ENCODE assay signal across 10 mouse cellular contexts in genomic region chr17:26892635-26893375, GRCm38 (mm10). TPM values are rescaled to one million over a fixed set of nuclear protein-coding genes. Genes with fewer than 3 reads are reported as not detected.
A peak's percentile ranks its signal among the peaks of the same experiment; 100 is the strongest.
DNase-seq lines count a peak whose midpoint lies in the region; ATAC-seq lines count a peak whose summit lies in the region.
"Had no signal": no experiment of that assay in that cellular context is flagged by ENCODE, and none has a peak within 500 bp of the region (broad histone marks: within the 10 kb centered on the region; RNA-seq: fewer than 3 reads in every experiment).

No protein-coding gene starts in this region.

- no peak overlapping the region for H3K4me3 ChIP-seq in embryonic facial prominence, embryonic 15.5 days (replicated peaks)
- H3K4me3 ChIP-seq in hindbrain, embryonic 11.5 days (ENCODE audit: low read depth, low read length) = no peak overlapping the region
- H3K4me3 ChIP-seq in midbrain, embryonic 14.5 days (replicated peaks; ENCODE audit: low read depth, low read length) = no peak overlapping the region

- 0 out of 2 replicates have a peak, but pooled peaks cover 5% of the 10 kb centered on the region for H3K27me3 ChIP-seq in embryonic facial prominence, embryonic 15.5 days
- H3K27me3 ChIP-seq in hindbrain, embryonic 11.5 days (ENCODE audit: control insufficient read depth, insufficient read depth, low read length) = no peaks in the 10 kb centered on the region
- H3K27me3 ChIP-seq in midbrain, embryonic 14.5 days (ENCODE audit: control insufficient read depth, insufficient read depth, low read length) = no peaks in the 10 kb centered on the region

- ATAC-seq in embryonic facial prominence, embryonic 15.5 days (ENCODE audit: insufficient number of reproducible peaks, low FRiP score, low TSS enrichment, low read depth) = no peak
- no peak for ATAC-seq in hindbrain, embryonic 11.5 days (ENCODE audit: low FRiP score)
- no peak; the same call in 1 of the 2 replicates for ATAC-seq in midbrain, embryonic 14.5 days (ENCODE audit: low FRiP score, low TSS enrichment)

- H3K4me1 ChIP-seq in embryonic facial prominence, embryonic 15.5 days = peaks cover 30% of the 10 kb centered on the region
- peaks cover 2% of the 10 kb centered on the region; the same call in 1 of the 2 replicates for H3K4me1 ChIP-seq in hindbrain, embryonic 11.5 days (replicated peaks; ENCODE audit: control insufficient read depth, insufficient read depth, low read length)
- H3K4me1 ChIP-seq in midbrain, embryonic 14.5 days (ENCODE audit: control insufficient read depth, insufficient read depth, low read length) = peaks cover 11% of the 10 kb centered on the region

- no peaks in the 10 kb centered on the region for H3K9me3 ChIP-seq in embryonic facial prominence, embryonic 15.5 days (replicated peaks)
- H3K9me3 ChIP-seq in hindbrain, embryonic 11.5 days (ENCODE audit: control insufficient read depth, low read length) = no peaks in the 10 kb centered on the region
- H3K9me3 ChIP-seq in midbrain, embryonic 14.5 days (ENCODE audit: control insufficient read depth, low read length) = no peaks in the 10 kb centered on the region

- intact Hi-C loops in left cerebral cortex, postnatal 10 days (cut with DNase I) = no loop called here

- H3K27ac ChIP-seq in embryonic facial prominence, embryonic 15.5 days (replicated peaks) = 0 out of 2 replicates have a peak overlapping the region, but pooled peaks have one; percentile 22
- no peak overlapping the region for H3K27ac ChIP-seq in hindbrain, embryonic 11.5 days (ENCODE audit: low read depth, low read length)
- no peak overlapping the region for H3K27ac ChIP-seq in midbrain, embryonic 14.5 days (replicated peaks; ENCODE audit: low read depth, low read length)
- H3K27ac ChIP-seq: macrophage had no signal

- H3K36me3 ChIP-seq in embryonic facial prominence, embryonic 15.5 days = no peaks in the 10 kb centered on the region
- H3K36me3 ChIP-seq in hindbrain, embryonic 11.5 days (ENCODE audit: control insufficient read depth, insufficient read depth, low read length) = no peaks in the 10 kb centered on the region
- no peaks in the 10 kb centered on the region for H3K36me3 ChIP-seq in midbrain, embryonic 14.5 days (ENCODE audit: control insufficient read depth, insufficient read depth, low read length)

- WGBS in embryonic facial prominence, embryonic 15.5 days = 42% methylated on average over 16 of the region's 16 CpGs
- WGBS in hindbrain, embryonic 11.5 days = 50% methylated on average over 16 of the region's 16 CpGs
- WGBS in midbrain, embryonic 14.5 days = 41% methylated on average over 16 of the region's 16 CpGs

- 0 out of 2 replicates have a peak overlapping the region, but pooled peaks have one; percentile 21 for H3K9ac ChIP-seq in embryonic facial prominence, embryonic 15.5 days
- no peak overlapping the region for H3K9ac ChIP-seq in hindbrain, embryonic 11.5 days (ENCODE audit: low read depth, low read length)
- no peak overlapping the region; the same call in 1 of the 2 replicates for H3K9ac ChIP-seq in midbrain, embryonic 14.5 days (replicated peaks; ENCODE audit: low read length)

- DNase-seq in layer of hippocampus, adult 11-12 months (ENCODE audit: low spot score) = peak; percentile 41
- DNase-seq in layer of hippocampus, adult 9-10 months (ENCODE audit: low spot score) = no peak
- peak; percentile 31 for DNase-seq in hindbrain, embryonic 11.5 days (ENCODE audit: low spot score)
- DNase-seq in midbrain, embryonic 14.5 days = peak; percentile 4
- DNase-seq in spleen, adult 12 weeks (ENCODE audit: low spot score) = no peak
- DNase-seq in left cerebral cortex, postnatal 10 days (ENCODE audit: extremely low spot score in 1 of 2, low spot score in 2 of 2) = no peak
- no peak for DNase-seq in cerebellum, adult 9-10 months

- H3K4me2 ChIP-seq in embryonic facial prominence, embryonic 15.5 days (replicated peaks) = no peak overlapping the region
- H3K4me2 ChIP-seq in hindbrain, embryonic 11.5 days (replicated peaks; ENCODE audit: low read depth, low read length) = no peak overlapping the region
- no peak overlapping the region for H3K4me2 ChIP-seq in midbrain, embryonic 14.5 days (ENCODE audit: low read length)

RNA-seq across cellular contexts. Expression of gene Kifc5b, which starts 24.1 kb away (rescaled TPM):
- polyA plus RNA-seq in embryonic facial prominence, embryonic 15.5 days (2015; fragmentation: Nextera tagmentation; extraction: Ambion mirVana) = 6.5 and 7.4 TPM in 2 replicates
- polyA plus RNA-seq in hindbrain, embryonic 11.5 days (2014; fragmentation: Nextera tagmentation; extraction: Ambion mirVana) = 4.6 and 5.9 TPM in 2 replicates
- 1.2 and 2.3 TPM in 2 replicates for polyA plus RNA-seq in midbrain, embryonic 14.5 days (2014; fragmentation: Nextera tagmentation; extraction: Ambion mirVana)
- 1 to 10 TPM; 3.1 to 3.2 TPM for total RNA-seq in left cerebral cortex, postnatal 10 days (2021)

RNA-seq across cellular contexts. Expression of gene Phf1, which starts 40.0 kb away (rescaled TPM):
- 13.6 and 17.4 TPM in 2 replicates for polyA plus RNA-seq in embryonic facial prominence, embryonic 15.5 days (2015; fragmentation: Nextera tagmentation; extraction: Ambion mirVana)
- 4.5 and 5.5 TPM in 2 replicates for polyA plus RNA-seq in hindbrain, embryonic 11.5 days (2014; fragmentation: Nextera tagmentation; extraction: Ambion mirVana)
- polyA plus RNA-seq in midbrain, embryonic 14.5 days (2014; fragmentation: Nextera tagmentation; extraction: Ambion mirVana) = 18.2 and 24.0 TPM in 2 replicates
- 10 to 100 TPM; 19.3 to 21.8 TPM for total RNA-seq in left cerebral cortex, postnatal 10 days (2021)

RNA-seq across cellular contexts. Expression of gene Cuta, which starts 46.6 kb away (rescaled TPM):
- polyA plus RNA-seq in embryonic facial prominence, embryonic 15.5 days (2015; fragmentation: Nextera tagmentation; extraction: Ambion mirVana) = 172 and 180 TPM in 2 replicates
- 135 and 154 TPM in 2 replicates for polyA plus RNA-seq in hindbrain, embryonic 11.5 days (2014; fragmentation: Nextera tagmentation; extraction: Ambion mirVana)
- polyA plus RNA-seq in midbrain, embryonic 14.5 days (2014; fragmentation: Nextera tagmentation; extraction: Ambion mirVana) = 99.2 and 108 TPM in 2 replicates
- 100 to 1,000 TPM; 105 to 107 TPM for total RNA-seq in left cerebral cortex, postnatal 10 days (2021)

RNA-seq across cellular contexts. Expression of gene Nkx2-5, which starts 48.0 kb away (rescaled TPM):
- polyA plus RNA-seq in embryonic facial prominence, embryonic 15.5 days (2015; fragmentation: Nextera tagmentation; extraction: Ambion mirVana) = 8.8 and 11.4 TPM in 2 replicates
- polyA plus RNA-seq in hindbrain, embryonic 11.5 days (2014; fragmentation: Nextera tagmentation; extraction: Ambion mirVana) = not detected in 2 replicates
- not detected in 2 replicates for polyA plus RNA-seq in midbrain, embryonic 14.5 days (2014; fragmentation: Nextera tagmentation; extraction: Ambion mirVana)
- total RNA-seq in left cerebral cortex, postnatal 10 days (2021) = not detected
- total RNA-seq: common myeloid progenitor, adult 5-6 weeks had no signal
- polyA plus RNA-seq: macrophage had no signal

RNA-seq across cellular contexts. Expression of gene Syngap1, which starts 48.2 kb away (rescaled TPM):
- polyA plus RNA-seq in embryonic facial prominence, embryonic 15.5 days (2015; fragmentation: Nextera tagmentation; extraction: Ambion mirVana) = 2.2 and 3.2 TPM in 2 replicates
- 3.4 and 4.7 TPM in 2 replicates for polyA plus RNA-seq in hindbrain, embryonic 11.5 days (2014; fragmentation: Nextera tagmentation; extraction: Ambion mirVana)
- polyA plus RNA-seq in midbrain, embryonic 14.5 days (2014; fragmentation: Nextera tagmentation; extraction: Ambion mirVana) = 5.5 and 9.7 TPM in 2 replicates
- total RNA-seq in left cerebral cortex, postnatal 10 days (2021) = 100 to 1,000 TPM; 536 to 546 TPM

Comparison
In these comparisons a context has a peak if more than half of its experiments do, and no peak if none do; other contexts are left out.
1. DNase-seq: peak in layer of hippocampus, adult 11-12 months (single experiment), hindbrain, embryonic 11.5 days (single experiment) and midbrain, embryonic 14.5 days (single experiment); none in layer of hippocampus, adult 9-10 months (single experiment), spleen, adult 12 weeks (single experiment), left cerebral cortex, postnatal 10 days (0 of 2) and cerebellum, adult 9-10 months (single experiment).